Mouse (Mus musculus) cortical plate, adult 2 months (tissue): ENCODE results near the gene Arrb2.

Experiments used
- CTCF ChIP-seq: fragments of 200-500 bp; IDR thresholded peaks from 2 replicates; pipeline ENCODE4 v1.5.1; 2011; ENCODE audit warnings: mild to moderate bottlenecking, control low read depth, low read length; ENCODE audit not compliant: insufficient read depth; ENCODE audit errors: extremely low read depth
- POLR2A ChIP-seq: fragments of 200-500 bp; IDR thresholded peaks from 2 replicates; pipeline ENCODE4 v1.6.1; 2011; ENCODE audit warnings: mild to moderate bottlenecking, low read length, control low read depth; ENCODE audit not compliant: insufficient read depth; ENCODE audit errors: extremely low read depth

GRCm38 (mm10) chr11:70458688-70459600 lies 26.5 kb downstream of the Arrb2 start, which contains the start of gene Zmynd15:
- TF ChIP-seq CTCF = no peak
- TF ChIP-seq POLR2A = no peak
